Mouse (Mus musculus) large intestine, adult 2 months (tissue): ENCODE measurements around the gene Gm17387. TPM values are rescaled to one million over a fixed set of nuclear protein-coding genes. Genes with fewer than 3 reads are reported as not detected.

Source experiments
- DNase-seq: peaks from one replicate; pipeline ENCODE4 v3.0.0-alpha.2; 2012; ENCODE audit warnings: low read depth, low spot score
- WGBS: fragments of 180-500 bp; shearing (Covaris S2); methylation state at CpG from one replicate; pipeline ENCODE4 v1.1.7; 2018; 5-methylcytosine and 5-hydroxymethylcytosine counted together
- polyA plus RNA-seq: library from polyadenylated mRNA; depleted of rRNA; stranded (reverse); fragments of >200 nt; gene quantifications from 2 replicates; pipeline ENCODE4 v1.2.3, GENCODE M21; 2012; rRNA removed

Gm17387 gene
- polyA plus RNA-seq, result not detected in 2 replicates

GRCm38 (mm10) chr7:141028831-141029230, at the start of gene Gm17387:
TSS of gene Gm17387 (plus strand) at chr7:141029131.
- 97% methylated on average over 2 of the region's 2 CpGs for WGBS
- no peak for DNase-seq

- 86% methylated on average over 8 of the region's 8 CpGs for WGBS
- no peak for DNase-seq
These were observed 47.2 kb upstream of the Gm17387 start for GRCm38 (mm10) chr7:140981704-140982103.

GRCm38 (mm10) chr7:140982971-140983370, 46.0 kb upstream of the Gm17387 start:
- no peak for DNase-seq
- WGBS, result 95% methylated on average over 7 of the region's 7 CpGs

- 71% methylated on average over 17 of the region's 17 CpGs for whole genome bisulfite sequencing
- no peak for DNase-seq
These were observed 41.5 kb upstream of the Gm17387 start for GRCm38 (mm10) chr7:140987182-140988138.

- WGBS, result 68% methylated on average over 4 of the region's 4 CpGs
- DNase-seq, result no peak
These were observed 39.9 kb upstream of the Gm17387 start for GRCm38 (mm10) chr7:140989022-140989421.

- no peak for DNase-seq
- 26% methylated on average over 6 of the region's 6 CpGs for WGBS
These were observed 38.7 kb upstream of the Gm17387 start for GRCm38 (mm10) chr7:140990185-140990584.

GRCm38 (mm10) chr7:140990622-140991021, 38.3 kb upstream of the Gm17387 start:
- 63% methylated on average over 5 of the region's 5 CpGs for WGBS
- DNase-seq, result no peak

GRCm38 (mm10) chr7:140991117-140991689, 37.7 kb upstream of the Gm17387 start:
- DNase-seq, result no peak
- 84% methylated on average over 14 of the region's 14 CpGs for WGBS

GRCm38 (mm10) chr7:140997817-140998216, 31.1 kb upstream of the Gm17387 start:
- DNase-seq, result no peak
- WGBS, result 74% methylated on average over 1 of the region's 1 CpGs

- WGBS, result 63% methylated on average over 11 of the region's 11 CpGs
- no peak for DNase-seq
These were observed 29.9 kb upstream of the Gm17387 start for GRCm38 (mm10) chr7:140998853-140999700.

- 90% methylated on average over 15 of the region's 15 CpGs for WGBS
- no peak for DNase-seq
These were observed 27.8 kb upstream of the Gm17387 start for GRCm38 (mm10) chr7:141000881-141001708.

- DNase-seq, result no peak
- WGBS, result 84% methylated on average over 5 of the region's 5 CpGs
These were observed 25.5 kb upstream of the Gm17387 start for GRCm38 (mm10) chr7:141003248-141004010.

GRCm38 (mm10) chr7:141006446-141006845, 22.5 kb upstream of the Gm17387 start:
- 48% methylated on average over 6 of the region's 6 CpGs for WGBS
- no peak for DNase-seq

GRCm38 (mm10) chr7:141006914-141007313, 22.0 kb upstream of the Gm17387 start:
- 45% methylated on average over 5 of the region's 5 CpGs for WGBS
- no peak for DNase-seq

GRCm38 (mm10) chr7:141008312-141008761, 20.6 kb upstream of the Gm17387 start:
- 15% methylated on average over 7 of the region's 7 CpGs for WGBS
- DNase-seq, result no peak

GRCm38 (mm10) chr7:141008938-141009660, 19.8 kb upstream of the Gm17387 start:
- DNase-seq, result no peak
- WGBS, result 4% methylated on average over 20 of the region's 20 CpGs

GRCm38 (mm10) chr7:141009665-141010064, 19.3 kb upstream of the Gm17387 start:
- WGBS, result 34% methylated on average over 9 of the region's 9 CpGs
- DNase-seq, result no peak

GRCm38 (mm10) chr7:141010593-141010992, 18.3 kb upstream of the Gm17387 start, which contains the start of gene Ifitm3:
TSS of gene Ifitm3 (minus strand) at chr7:141010770.
- DNase-seq, result no peak

More at GRCm38 (mm10) chr7:141010593-141010992, 18.3 kb upstream of the Gm17387 start, which contains the start of gene Ifitm3:
- 26% methylated on average over 10 of the region's 10 CpGs for WGBS
